Mouse (Mus musculus) layer of hippocampus, adult 2 months (tissue): ENCODE data around the gene Zswim4. TPM values are rescaled to one million over a fixed set of nuclear protein-coding genes. Genes with fewer than 3 reads are reported as not detected.
"Not testable (repeated sequence)": the region's sequence is repeated elsewhere in the genome, so short reads cannot be mapped to it uniquely, and the experiment has no call there.

Experiments used
- DNase-seq, 2 experiments: peaks; one replicate each; pipeline ENCODE4 v3.0.0; 2022; ENCODE audit warnings: low spot score in 2 of 2
- H3K27ac ChIP-seq: fragments of 200-600 bp; 2 replicates; pipeline ENCODE4 v1.8.1; 2022
- H3K4me3 ChIP-seq: fragments of 200-600 bp; 2 replicates; pipeline ENCODE4 v1.8.1; 2022; ENCODE audit warnings: mild to moderate bottlenecking
- CTCF ChIP-seq: fragments of 200-600 bp; conservative IDR thresholded peaks from 2 replicates; pipeline ENCODE4 v1.8.1; 2022; ENCODE audit warnings: antibody characterized with exemption, mild to moderate bottlenecking, moderate library complexity
- long read RNA-seq, 2 experiments: library from polyadenylated mRNA; stranded (forward); transcript quantifications; one replicate each; pipeline ENCODE4 v2.0.0; 2021; ENCODE audit warnings: borderline mapping rate in 2 of 2
- total RNA-seq, 2 experiments: library from RNA; stranded (reverse); gene quantifications; 2 replicates each; pipeline ENCODE4 v1.2.3; 2021

Gene Zswim4
- 10 to 100 TPM; 18.0 to 19.3 TPM for total RNA-seq
- long read RNA-seq, experiment 1, full-length matches to known transcripts, result 4 of 14 reads
- long read RNA-seq, experiment 1, partial matches to known transcripts, result 7 of 14 reads
- long read RNA-seq, experiment 1, other reads (novel, unspliced or antisense), result 3 of 14 reads
- long read RNA-seq, experiment 2, full-length matches to known transcripts, result 3 of 19 reads
- long read RNA-seq, experiment 2, partial matches to known transcripts, result 12 of 19 reads
- long read RNA-seq, experiment 2, other reads (novel, unspliced or antisense), result 4 of 19 reads

- peak; percentile 43 for TF ChIP-seq CTCF
- Histone ChIP-seq H3K4me3 (peak within 1 kb of the TSS; percentile 69), H3K27ac (peak within 1 kb of the TSS; percentile 95)
- DNase-seq, result peak; percentile 97 to 99
Observed at GRCm38 (mm10) chr8:84236998-84237473, at the start of gene Zswim4. Gene Zswim4 (minus strand): TSS chr8:84237055.

- not testable (repeated sequence) for H3K4me3 ChIP-seq, H3K27ac ChIP-seq, DNase-seq
- peak; percentile 75 for TF ChIP-seq CTCF
Observed at GRCm38 (mm10) chr8:84285665-84286064, 48.8 kb upstream of the Zswim4 start.

GRCm38 (mm10) chr8:84284608-84285063, 47.8 kb upstream of the Zswim4 start:
- TF ChIP-seq CTCF, result no peak
- peak in 1 of 2 experiments; percentile 32 for DNase-seq
- H3K27ac ChIP-seq, result peak overlapping the region; percentile 80
- H3K4me3 ChIP-seq, result no peak overlapping the region; the same call in 1 of the 2 replicates

- TF ChIP-seq CTCF, result no peak
- H3K4me3 ChIP-seq, result no peak overlapping the region
Observed at GRCm38 (mm10) chr8:84280777-84281176, 43.9 kb upstream of the Zswim4 start.

GRCm38 (mm10) chr8:84276447-84276846, 39.6 kb upstream of the Zswim4 start:
- Histone ChIP-seq H3K4me3 (no peak overlapping the region), H3K27ac (no peak overlapping the region)
- DNase-seq, result no peak
- no peak for TF ChIP-seq CTCF

More at GRCm38 (mm10) chr8:84280777-84281176, 43.9 kb upstream of the Zswim4 start:
- no peak overlapping the region for H3K27ac ChIP-seq
- DNase-seq, result no peak

GRCm38 (mm10) chr8:84273968-84274367, 37.1 kb upstream of the Zswim4 start:
- DNase-seq, result peak; percentile 49 to 58
- H3K27ac ChIP-seq, result peak overlapping the region; percentile 83
- TF ChIP-seq CTCF, result no peak
- no peak overlapping the region for H3K4me3 ChIP-seq

GRCm38 (mm10) chr8:84272302-84272701, 35.4 kb upstream of the Zswim4 start:
- Histone ChIP-seq H3K27ac (peak overlapping the region; percentile 83; the same call in 1 of the 2 replicates), H3K4me3 (no peak overlapping the region)
- no peak for TF ChIP-seq CTCF
- DNase-seq, result no peak

- H3K27ac ChIP-seq, result peak within 1 kb of the TSS; percentile 97
- H3K4me3 ChIP-seq, result peak within 1 kb of the TSS; percentile 95
- TF ChIP-seq CTCF, result 0 out of 2 replicates have a peak, but pooled peaks have one; percentile 22
- peak; percentile 98 to 100 for DNase-seq
Observed at GRCm38 (mm10) chr8:84269950-84270773, 33.3 kb upstream of the Zswim4 start, which contains the start of gene Ccdc130. Gene Ccdc130 (minus strand): TSS chr8:84270380.

- H3K27ac ChIP-seq, result peak overlapping the region; percentile 28; the same call in 1 of the 2 replicates
- H3K4me3 ChIP-seq, result no peak overlapping the region
- DNase-seq, result no peak
- TF ChIP-seq CTCF, result no peak
Observed at GRCm38 (mm10) chr8:84261098-84261497, 24.2 kb upstream of the Zswim4 start.

- DNase-seq, result peak; percentile 70 to 79
- Histone ChIP-seq H3K27ac (peak within 1 kb of the TSS; percentile 93), H3K4me3 (peak within 1 kb of the TSS; percentile 83)
- TF ChIP-seq CTCF, result peak; percentile 42
Observed at GRCm38 (mm10) chr8:84256822-84257610, 20.2 kb upstream of the Zswim4 start, which contains the start of gene Mri1. Gene Mri1 (minus strand): TSS chr8:84257326.

GRCm38 (mm10) chr8:84256458-84256821, 19.6 kb upstream of the Zswim4 start:
- no peak for DNase-seq
- no peak for TF ChIP-seq CTCF
- H3K4me3 ChIP-seq, result peak overlapping the region; percentile 83

GRCm38 (mm10) chr8:84255858-84256257, 19.0 kb upstream of the Zswim4 start:
- DNase-seq, result no peak
- H3K27ac ChIP-seq, result peak overlapping the region; percentile 93; the same call in 1 of the 2 replicates
- peak; percentile 52 for TF ChIP-seq CTCF
- peak overlapping the region; percentile 83; the same call in 1 of the 2 replicates for H3K4me3 ChIP-seq

More at GRCm38 (mm10) chr8:84256458-84256821, 19.6 kb upstream of the Zswim4 start:
- H3K27ac ChIP-seq, result peak overlapping the region; percentile 93
